In the genomic region with DNA sequence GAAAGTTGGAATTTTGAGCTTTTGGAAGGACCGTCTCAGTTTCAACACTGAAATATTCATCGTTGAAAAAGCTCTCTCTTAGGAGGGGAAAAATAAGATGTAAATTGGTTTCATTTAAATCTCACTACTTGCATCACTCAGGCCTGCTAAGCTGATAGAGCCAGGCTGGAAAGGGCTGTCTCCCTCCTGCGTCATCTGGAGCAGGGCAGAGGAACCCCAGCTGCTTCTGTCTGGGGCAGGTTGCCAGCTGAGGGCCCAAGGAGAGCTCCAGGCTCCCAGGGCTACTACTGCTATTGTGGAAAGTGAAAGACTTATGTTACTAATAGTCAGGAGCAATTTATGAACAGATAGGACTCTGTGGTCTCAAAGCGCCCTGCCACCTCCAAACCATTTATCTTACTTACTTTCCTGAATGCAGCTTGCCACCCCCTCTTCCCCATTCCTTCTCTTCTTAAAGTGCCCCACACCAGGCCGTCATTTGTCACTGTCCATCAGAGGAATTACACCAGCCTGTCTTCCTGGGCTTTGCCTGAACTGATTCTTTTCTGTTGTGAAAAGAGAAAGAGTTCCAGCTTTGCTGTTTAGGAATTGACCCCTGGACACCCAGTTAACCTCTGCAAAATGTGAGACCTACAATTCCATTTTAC, we compare ENCODE assay signal across 11 mouse cellular contexts.
A peak's percentile ranks its signal among the peaks of the same experiment; 100 is the strongest.
DNase-seq lines count a peak whose midpoint lies in the region; ATAC-seq lines count a peak whose summit lies in the region.
"Had no signal": no experiment of that assay in that cellular context is flagged by ENCODE, and none has a peak within 500 bp of the region (broad histone marks: within the 10 kb centered on the region; RNA-seq: fewer than 3 reads in every experiment).

No protein-coding gene starts in this region.

- peak; percentile 44 for DNase-seq in embryonic facial prominence, embryonic 14.5 days (ENCODE audit: low spot score)
- no peak for DNase-seq in embryonic facial prominence, embryonic 10.5 days (ENCODE audit: low spot score)
- DNase-seq in left cerebral cortex, postnatal 10 days (ENCODE audit: extremely low spot score in 1 of 2, low spot score in 2 of 2) = peak; percentile 9 to 55
- DNase-seq in left cerebral cortex, postnatal 36 days (ENCODE audit: low spot score in 2 of 2) = no peak
- peak; percentile 37 for DNase-seq in embryo, embryonic 10.5 days (ENCODE audit: low spot score)
- peak; percentile 9 to 54 for DNase-seq in lung, postnatal 4 days
- no peak for DNase-seq in thymus, postnatal 4 days
- no peak for DNase-seq in heart, adult 11 months
- DNase-seq: adrenal gland, adult 8-10 months; cerebellum, adult 9-10 months had no signal

- H3K4me1 ChIP-seq in embryonic facial prominence, embryonic 14.5 days (ENCODE audit: control insufficient read depth, insufficient read depth, low read length) = no peaks in the 10 kb centered on the region
- no peaks in the 10 kb centered on the region for H3K4me1 ChIP-seq in embryonic facial prominence, embryonic 10.5 days
- H3K4me1 ChIP-seq: megakaryocyte, embryonic 14.5 days had no signal

- no peak overlapping the region for H3K9ac ChIP-seq in embryonic facial prominence, embryonic 14.5 days (ENCODE audit: low read depth, low read length)

- H3K4me3 ChIP-seq in embryonic facial prominence, embryonic 14.5 days (ENCODE audit: low read depth, low read length) = no peak overlapping the region
- no peak overlapping the region for H3K4me3 ChIP-seq in embryonic facial prominence, embryonic 10.5 days
- H3K4me3 ChIP-seq: megakaryocyte, embryonic 14.5 days had no signal

- 60% methylated on average over 5 of the region's 5 CpGs for WGBS in embryonic facial prominence, embryonic 14.5 days
- 76% methylated on average over 5 of the region's 5 CpGs for WGBS in embryonic facial prominence, embryonic 10.5 days

- H3K27ac ChIP-seq in embryonic facial prominence, embryonic 14.5 days (replicated peaks; ENCODE audit: low read depth, low read length) = no peak overlapping the region
- no peak overlapping the region for H3K27ac ChIP-seq in embryonic facial prominence, embryonic 10.5 days (replicated peaks)

- no peaks in the 10 kb centered on the region for H3K27me3 ChIP-seq in embryonic facial prominence, embryonic 14.5 days (replicated peaks; ENCODE audit: control insufficient read depth, insufficient read depth, low read length)
- no peaks in the 10 kb centered on the region for H3K27me3 ChIP-seq in embryonic facial prominence, embryonic 10.5 days (replicated peaks; ENCODE audit: low read depth, poor library complexity, severe bottlenecking)
- H3K27me3 ChIP-seq: megakaryocyte, embryonic 14.5 days had no signal

- H3K9me3 ChIP-seq in embryonic facial prominence, embryonic 14.5 days (ENCODE audit: control insufficient read depth, low read length) = no peaks in the 10 kb centered on the region
- no peaks in the 10 kb centered on the region for H3K9me3 ChIP-seq in embryonic facial prominence, embryonic 10.5 days

- no peaks in the 10 kb centered on the region for H3K36me3 ChIP-seq in embryonic facial prominence, embryonic 14.5 days (ENCODE audit: control insufficient read depth, insufficient read depth, low read length)
- no peaks in the 10 kb centered on the region for H3K36me3 ChIP-seq in embryonic facial prominence, embryonic 10.5 days (replicated peaks)

- no peak for ATAC-seq in embryonic facial prominence, embryonic 14.5 days (ENCODE audit: low read depth)

- H3K4me2 ChIP-seq in embryonic facial prominence, embryonic 14.5 days (ENCODE audit: low read depth, low read length) = no peak overlapping the region

- intact Hi-C loops in left cerebral cortex, postnatal 10 days (cut with DNase I) = no loop called here
- intact Hi-C loops in left cerebral cortex, postnatal 36 days (cut with DNase I) = no loop called here

Comparison
In these comparisons a context has a peak if more than half of its experiments do, and no peak if none do; other contexts are left out.
1. DNase-seq: peak in embryonic facial prominence, embryonic 14.5 days (single experiment), left cerebral cortex, postnatal 10 days (2 of 2), embryo, embryonic 10.5 days (single experiment) and lung, postnatal 4 days (2 of 2); none in embryonic facial prominence, embryonic 10.5 days (single experiment), left cerebral cortex, postnatal 36 days (0 of 2), thymus, postnatal 4 days (single experiment) and heart, adult 11 months (single experiment).